Mouse (Mus musculus) lung, adult 2 months (tissue): Measurements from ENCODE around the gene Olfr1408. TPM values are rescaled to one million over a fixed set of nuclear protein-coding genes. Genes with fewer than 3 reads are reported as not detected.

Source experiments
- DNase-seq: peaks from one replicate; pipeline ENCODE4 v3.0.0; 2022
- H3K4me1 ChIP-seq: fragments of 200-500 bp; 2 replicates; pipeline ENCODE4 v1.6.1; 2011; ENCODE audit warnings: low read length; ENCODE audit not compliant: control insufficient read depth, insufficient read depth
- H3K4me3 ChIP-seq: fragments of 200-500 bp; replicated peaks from 2 replicates; pipeline ENCODE3; 2011; ENCODE audit warnings: low read depth, mild to moderate bottlenecking, control low read depth, low read length; ENCODE audit errors: extremely low read depth
- CTCF ChIP-seq: fragments of 200-500 bp; IDR thresholded peaks from 2 replicates; pipeline ENCODE4 v1.5.1; 2011; ENCODE audit warnings: mild to moderate bottlenecking, low read length, control low read depth; ENCODE audit not compliant: insufficient read depth
- POLR2A ChIP-seq: fragments of 200-500 bp; IDR thresholded peaks from 2 replicates; pipeline ENCODE4 v1.6.1; 2011; ENCODE audit warnings: low read depth, mild to moderate bottlenecking, control low read depth, low read length, borderline replicate concordance; ENCODE audit errors: extremely low read depth
- WGBS: fragments of 180-500 bp; shearing (Covaris S2); methylation state at CpG from one replicate; pipeline ENCODE4 v1.1.7; 2018; 5-methylcytosine and 5-hydroxymethylcytosine counted together
- polyA plus RNA-seq: library from polyadenylated mRNA; depleted of rRNA; stranded (reverse); fragments of >200 nt; gene quantifications from 2 replicates; pipeline ENCODE4 v1.2.3, GENCODE M21; 2012; rRNA removed

Olfr1408 gene
- not detected in 2 replicates for polyA plus RNA-seq

GRCm38 (mm10) chr1:173137274-173137673 lies at the start of gene Olfr1408:
TSS of gene Olfr1408 (minus strand) at chr1:173137374.
- TF ChIP-seq POLR2A (no peak), CTCF (no peak)
- DNase-seq: no peak
- Histone ChIP-seq H3K4me3 (no peak within 1 kb of the TSS), H3K4me1 (no peaks in the 10 kb centered on the region)
- 63% methylated on average over 2 of the region's 2 CpGs for WGBS

GRCm38 (mm10) chr1:173174154-173174842 lies 37.1 kb upstream of the Olfr1408 start:
- DNase-seq: no peak
- no peak overlapping the region for H3K4me3 ChIP-seq

More at GRCm38 (mm10) chr1:173174154-173174842, 37.1 kb upstream of the Olfr1408 start:
- TF ChIP-seq CTCF (no peak), POLR2A (no peak)
- H3K4me1 ChIP-seq: no peaks in the 10 kb centered on the region

Other genes starting within 250 kb of the Olfr1408 start
- 0.12 TPM in 1 of 2 replicates, not detected in the other for gene Apcs, start 242.3 kb downstream of the Olfr1408 start, polyA plus RNA-seq
- gene Olfr16, start 187.0 kb downstream of the Olfr1408 start, polyA plus RNA-seq: not detected in 2 replicates
- not detected in 2 replicates for gene Olfr1406, start 53.3 kb upstream of the Olfr1408 start, polyA plus RNA-seq
- gene Olfr218, start 60.4 kb upstream of the Olfr1408 start, polyA plus RNA-seq: not detected in 2 replicates
- not detected in 2 replicates for gene Olfr1404, start 75.0 kb upstream of the Olfr1408 start, polyA plus RNA-seq
- gene Fcer1a, start 89.8 kb upstream of the Olfr1408 start, polyA plus RNA-seq: 0.11 and 0.36 TPM in 2 replicates
- not detected in 2 replicates for gene Olfr418, start 128.6 kb upstream of the Olfr1408 start, polyA plus RNA-seq
- gene Mptx2, start 140.4 kb upstream of the Olfr1408 start, polyA plus RNA-seq: not detected in 2 replicates
- gene Ackr1, start 196.4 kb upstream of the Olfr1408 start, polyA plus RNA-seq: 2.2 and 2.3 TPM in 2 replicates
- 2.8 and 5.1 TPM in 2 replicates for gene Aim2, start 213.5 kb upstream of the Olfr1408 start, polyA plus RNA-seq
- gene Cadm3, start 230.3 kb upstream of the Olfr1408 start, polyA plus RNA-seq: 1.6 and 3.6 TPM in 2 replicates